Mouse (Mus musculus): ENCODE results near the gene Spaca6.

- TF ChIP-seq CTCF (IDR thresholded peaks at IDR 0.05; ENCODE audit: control insufficient read depth, insufficient read depth, low read length) (no peak), POLR2A (IDR thresholded peaks at IDR 0.05; ENCODE audit: borderline replicate concordance, control insufficient read depth, low read depth, low read length) (no peak)
These were observed 766 bp downstream of the Spaca6 start for GRCm38 (mm10) chr17:17827658-17828190.

Data from bone marrow, adult 2 months (tissue).